Mouse (Mus musculus): ENCODE results near the gene Map3k1. TPM values are rescaled to one million over a fixed set of nuclear protein-coding genes. Genes with fewer than 3 reads are reported as not detected.
A peak's percentile ranks its signal among the peaks of the same experiment; 100 is the strongest.

Map3k1 gene
- total and polyA plus RNA-seq, 3 experiments, result 10.7 to 48.7 (median 13.4) TPM

GRCm38 (mm10) chr13:111791596-111791995, 17.2 kb downstream of the Map3k1 start:
- Histone ChIP-seq H3K9ac (ENCODE audit: insufficient read depth, low read depth) (peak overlapping the region; percentile 13; the same call in 1 of the 2 replicates), H3K4me1 (ENCODE audit: control insufficient read depth in 1 of 2, insufficient read depth in 2 of 2) (peaks cover 59 to 86% of the 10 kb centered on the region in 2 experiments), H3K9me3 (replicated peaks; ENCODE audit: low read length) (no peaks in the 10 kb centered on the region)

GRCm38 (mm10) chr13:111789420-111790065, 19.2 kb downstream of the Map3k1 start:
- peak overlapping the region; percentile 41 for H3K9ac ChIP-seq (ENCODE audit: insufficient read depth, low read depth)
- H3K4me1 ChIP-seq (ENCODE audit: control insufficient read depth in 1 of 2, insufficient read depth in 2 of 2), result peaks cover 49 to 71% of the 10 kb centered on the region in 2 experiments
- H3K4me2 ChIP-seq (ENCODE audit: insufficient read depth, low read depth, poor library complexity, severe bottlenecking), result peak overlapping the region; percentile 83
- peaks cover 0 to 54% of the 10 kb centered on the region in 2 experiments for H3K36me3 ChIP-seq (replicated peaks in 1 of 2; ENCODE audit: control insufficient read depth in 1 of 2, insufficient read depth in 1 of 2, low read length in 1 of 2)
- H3K27ac ChIP-seq (ENCODE audit: insufficient read depth, low read depth), result peak overlapping the region; percentile 94
- no peak for DNase-seq (ENCODE audit: extremely low read depth)
- no peaks in the 10 kb centered on the region for H3K27me3 ChIP-seq (replicated peaks)
- peak overlapping the region; percentile 11 to 30 (median 19) for H3K4me3 ChIP-seq (replicated peaks in 1 of 3; ENCODE audit: low read depth in 2 of 3, low read length in 2 of 3, poor library complexity in 1 of 3)
- in situ Hi-C loops (cut with MboI; ENCODE audit: low pct_ligation_motif_present, low pct_unique_long_range_greater_than_20kb, low sequenced_read_pairs) (loop anchor here (5.0 to 25.0 kb wide), 2 partner anchors 468 to 748 kb away; no protein-coding TSS in a partner anchor), dilution Hi-C loops (cut with MboI; ENCODE audit: extremely low pct_ligation_motif_present, extremely low pct_unique_long_range_greater_than_20kb, low sequenced_read_pairs) (loop anchor here (25.0 kb wide), 1 partner anchor 448 kb away; no protein-coding TSS in a partner anchor)
- H3K9me3 ChIP-seq (replicated peaks; ENCODE audit: low read length), result no peaks in the 10 kb centered on the region
- H3K79me2 ChIP-seq (replicated peaks; ENCODE audit: control insufficient read depth, extremely low read depth, insufficient read depth, poor library complexity, severe bottlenecking), result peaks cover 91% of the 10 kb centered on the region
- TF ChIP-seq JUND (conservative IDR thresholded peaks at IDR 0.05; ENCODE audit: low read depth, low read length) (no peak), POLR2A (IDR thresholded peaks at IDR 0.05; ENCODE audit: low read depth, low read length) (no peak; the same call in 1 of the 2 replicates), ZNF384 (IDR thresholded peaks at IDR 0.05; ENCODE audit: low read depth, low read length) (peak; percentile 71), TCF12 (IDR thresholded peaks at IDR 0.05; ENCODE audit: low read depth, low read length) (0 out of 2 replicates have a peak, but pooled peaks have one; percentile 14), RCOR1 (conservative IDR thresholded peaks at IDR 0.05; ENCODE audit: low read depth, low read length) (no peak), POLR2AphosphoS2 (IDR thresholded peaks at IDR 0.05; ENCODE audit: low read depth, low read length) (no peak), UBTF (IDR thresholded peaks at IDR 0.05; ENCODE audit: low read depth, low read length) (no peak), MXI1 (IDR thresholded peaks at IDR 0.05; ENCODE audit: low read depth, low read length) (peak; percentile 16; the same call in 1 of the 2 replicates), NRF1 (IDR thresholded peaks at IDR 0.05; ENCODE audit: low read depth, low read length) (no peak), USF1 (IDR thresholded peaks at IDR 0.05; ENCODE audit: low read depth, low read length) (peak; percentile 71), ELF1 (IDR thresholded peaks at IDR 0.05; ENCODE audit: low read depth, low read length) (peak; percentile 28; the same call in 1 of the 2 replicates), MEF2A (IDR thresholded peaks at IDR 0.05; ENCODE audit: borderline replicate concordance, low read depth, low read length) (no peak; the same call in 1 of the 2 replicates), ZKSCAN1 (IDR thresholded peaks at IDR 0.05; ENCODE audit: borderline replicate concordance, low read depth, low read length) (no peak), CHD1 (IDR thresholded peaks at IDR 0.05; ENCODE audit: low read depth, low read length) (no peak), CHD2 (IDR thresholded peaks at IDR 0.05; ENCODE audit: low read length) (no peak), ZMIZ1 (IDR thresholded peaks at IDR 0.05; ENCODE audit: low read depth, low read length) (no peak), JUN (IDR thresholded peaks at IDR 0.05; ENCODE audit: insufficient read depth, low read depth, low read length) (no peak), MYC (IDR thresholded peaks at IDR 0.05; ENCODE audit: low read depth, low read length) (no peak), HCFC1 (IDR thresholded peaks at IDR 0.05; ENCODE audit: low read depth, low read length) (no peak), SIN3A (IDR thresholded peaks at IDR 0.05; ENCODE audit: low read length) (peak; percentile 39; the same call in 1 of the 2 replicates), MAX (IDR thresholded peaks at IDR 0.05; ENCODE audit: low read length) (peak; percentile 46), NELFE (IDR thresholded peaks at IDR 0.05; ENCODE audit: low read depth, low read length) (no peak), ZC3H11A (IDR thresholded peaks at IDR 0.05; ENCODE audit: low read depth, low read length) (no peak), MAZ (IDR thresholded peaks at IDR 0.05; ENCODE audit: low read depth, low read length) (no peak), ETS1 (conservative IDR thresholded peaks at IDR 0.05; ENCODE audit: low read depth, low read length) (peak; percentile 75), USF2 (conservative IDR thresholded peaks at IDR 0.05; ENCODE audit: low read depth, low read length) (peak; percentile 60), SMC3 (IDR thresholded peaks at IDR 0.05; ENCODE audit: low read depth, low read length) (no peak; the same call in 1 of the 2 replicates)

More at GRCm38 (mm10) chr13:111791596-111791995, 17.2 kb downstream of the Map3k1 start:
- H3K4me3 ChIP-seq (replicated peaks in 1 of 3; ENCODE audit: low read depth in 2 of 3, low read length in 2 of 3, poor library complexity in 1 of 3), result peak overlapping the region in 1 of 3 experiments; percentile 20
- in situ Hi-C loops (cut with MboI; ENCODE audit: low pct_ligation_motif_present, low pct_unique_long_range_greater_than_20kb, low sequenced_read_pairs) (loop anchor here (25.0 kb wide), 1 partner anchor 746 kb away; no protein-coding TSS in a partner anchor), dilution Hi-C loops (cut with MboI; ENCODE audit: extremely low pct_ligation_motif_present, extremely low pct_unique_long_range_greater_than_20kb, low sequenced_read_pairs) (loop anchor here (25.0 kb wide), 1 partner anchor 446 kb away; no protein-coding TSS in a partner anchor)
- H3K4me2 ChIP-seq (ENCODE audit: insufficient read depth, low read depth, poor library complexity, severe bottlenecking), result peak overlapping the region; percentile 37; the same call in 1 of the 2 replicates
- H3K79me2 ChIP-seq (replicated peaks; ENCODE audit: control insufficient read depth, extremely low read depth, insufficient read depth, poor library complexity, severe bottlenecking), result peaks cover 88% of the 10 kb centered on the region
- H3K27ac ChIP-seq (ENCODE audit: insufficient read depth, low read depth), result peak overlapping the region; percentile 55; the same call in 1 of the 2 replicates
- peaks cover 0 to 46% of the 10 kb centered on the region in 2 experiments for H3K36me3 ChIP-seq (replicated peaks in 1 of 2; ENCODE audit: control insufficient read depth in 1 of 2, insufficient read depth in 1 of 2, low read length in 1 of 2)
- H3K27me3 ChIP-seq (replicated peaks), result no peaks in the 10 kb centered on the region
- TF ChIP-seq KAT2A (IDR thresholded peaks at IDR 0.05; ENCODE audit: insufficient replicate concordance, low read length), result no peak
- no peak for TF ChIP-seq MAZ (IDR thresholded peaks at IDR 0.05; ENCODE audit: low read depth, low read length)
- no peak for TF ChIP-seq RAD21 (IDR thresholded peaks at IDR 0.05; ENCODE audit: low read depth, low read length)
- no peak for TF ChIP-seq MYC (IDR thresholded peaks at IDR 0.05; ENCODE audit: low read depth, low read length)
- no peak for TF ChIP-seq PAX5 (IDR thresholded peaks at IDR 0.05; ENCODE audit: low read length)
- TF ChIP-seq IRF4 (IDR thresholded peaks at IDR 0.05; ENCODE audit: low read depth, low read length), result peak; percentile 81
- TF ChIP-seq ZMIZ1 (IDR thresholded peaks at IDR 0.05; ENCODE audit: low read depth, low read length), result no peak
- no peak for TF ChIP-seq UBTF (IDR thresholded peaks at IDR 0.05; ENCODE audit: low read depth, low read length)
- peak; percentile 58; the same call in 1 of the 2 replicates for TF ChIP-seq JUND (conservative IDR thresholded peaks at IDR 0.05; ENCODE audit: low read depth, low read length)
- DNase-seq (ENCODE audit: extremely low read depth), result no peak
